Mouse (Mus musculus) MEL (cell line): ENCODE data around the gene Ttc12. TPM values are rescaled to one million over a fixed set of nuclear protein-coding genes. Genes with fewer than 3 reads are reported as not detected.

Experiments
- DNase-seq: peaks from one replicate; pipeline ENCODE4 v3.0.0; 2011; ENCODE audit warnings: low read depth, low spot score
- H3K27ac ChIP-seq: 2 replicates; pipeline ENCODE4 v1.5.1; 2012; ENCODE audit warnings: low read depth, mild to moderate bottlenecking, control low read depth, low read length, moderate library complexity; ENCODE audit not compliant: control insufficient read depth
- H3K27me3 ChIP-seq, 2 experiments: fragments of 150-350 bp in 1 of 2; sonication (generic) in 1 of 2; 2 replicates each; pipeline ENCODE4 v1.6.1; 2012; ENCODE audit warnings: low read length in 2 of 2, mild to moderate bottlenecking in 2 of 2, improper control_type of control experiment in 1 of 2, moderate library complexity in 1 of 2; ENCODE audit not compliant: insufficient read depth in 2 of 2, control insufficient read depth in 1 of 2
- H3K36me3 ChIP-seq, 2 experiments: 2 replicates each; pipeline ENCODE4 v1.6.1; 2012 to 2014; ENCODE audit warnings: low read length in 2 of 2, improper control_type of control experiment in 1 of 2, inconsistent platforms in 1 of 2, mild to moderate bottlenecking in 1 of 2; ENCODE audit not compliant: insufficient read depth in 2 of 2, control insufficient read depth in 1 of 2
- H3K4me1 ChIP-seq, 2 experiments: fragments of 150-350 bp in 1 of 2; sonication (generic) in 1 of 2; 2 replicates each; pipeline ENCODE4 v1.6.1; 2012; ENCODE audit warnings: low read length in 2 of 2, improper control_type of control experiment in 1 of 2, mild to moderate bottlenecking in 1 of 2; ENCODE audit not compliant: insufficient read depth in 2 of 2, control insufficient read depth in 1 of 2
- H3K4me3 ChIP-seq, 2 experiments: fragments of 150-350 bp in 1 of 2; sonication (generic) in 1 of 2; 2 replicates each; pipeline ENCODE4 v1.5.1; 2012; ENCODE audit warnings: low read depth in 2 of 2, low read length in 2 of 2, mild to moderate bottlenecking in 2 of 2, moderate library complexity in 2 of 2, control low read depth in 1 of 2, improper control_type of control experiment in 1 of 2; ENCODE audit not compliant: control insufficient read depth in 1 of 2, insufficient read depth in 1 of 2
- H3K79me2 ChIP-seq: 2 replicates; pipeline ENCODE4 v1.6.1; 2012; ENCODE audit warnings: mild to moderate bottlenecking, low read length, moderate library complexity; ENCODE audit not compliant: control insufficient read depth, poor library complexity, insufficient read depth
- H3K9ac ChIP-seq: 2 replicates; pipeline ENCODE4 v1.6.1; 2012; ENCODE audit warnings: low read depth, mild to moderate bottlenecking, control low read depth, low read length, moderate library complexity; ENCODE audit not compliant: control insufficient read depth, poor library complexity, severe bottlenecking
- H3K9me3 ChIP-seq: fragments of 150-350 bp; sonication (generic); replicated peaks from 2 replicates; pipeline ENCODE4 v1.6.1; 2012; ENCODE audit warnings: mild to moderate bottlenecking, low read length, improper control_type of control experiment, moderate library complexity; ENCODE audit not compliant: insufficient read depth
- CHD1 ChIP-seq: IDR thresholded peaks from 2 replicates; pipeline ENCODE4 v1.6.1; 2012; ENCODE audit warnings: low read depth, mild to moderate bottlenecking, inconsistent platforms, low read length, improper control_type of control experiment
- CHD2 ChIP-seq: IDR thresholded peaks from 2 replicates; pipeline ENCODE4 v1.6.1; 2011; ENCODE audit warnings: low read length, improper control_type of control experiment
- E2F4 ChIP-seq: IDR thresholded peaks from 2 replicates; pipeline ENCODE4 v1.6.1; 2011; ENCODE audit warnings: low read depth, low read length, improper control_type of control experiment, borderline replicate concordance
- ELF1 ChIP-seq: IDR thresholded peaks from 2 replicates; pipeline ENCODE4 v1.6.1; 2014; ENCODE audit warnings: low read depth, mild to moderate bottlenecking, inconsistent platforms, low read length, improper control_type of control experiment, moderate library complexity
- GATA1 ChIP-seq: IDR thresholded peaks from 2 replicates; pipeline ENCODE4 v1.6.1; 2011; ENCODE audit warnings: low read depth, low read length, improper control_type of control experiment
- HCFC1 ChIP-seq: IDR thresholded peaks from 2 replicates; pipeline ENCODE4 v1.6.1; 2012; ENCODE audit warnings: low read depth, mild to moderate bottlenecking, inconsistent platforms, low read length, improper control_type of control experiment, moderate library complexity
- JUND ChIP-seq: IDR thresholded peaks from 2 replicates; pipeline ENCODE4 v1.6.1; 2011; ENCODE audit warnings: low read depth, mild to moderate bottlenecking, improper control_type of control experiment, low read length
- MAFK ChIP-seq: IDR thresholded peaks from 2 replicates; pipeline ENCODE4 v1.6.1; 2011; ENCODE audit warnings: low read depth, mild to moderate bottlenecking, low read length, improper control_type of control experiment, borderline replicate concordance
- MAX ChIP-seq: IDR thresholded peaks from 2 replicates; pipeline ENCODE4 v1.6.1; 2011; ENCODE audit warnings: low read length, improper control_type of control experiment
- MAZ ChIP-seq: IDR thresholded peaks from 2 replicates; pipeline ENCODE4 v1.6.1; 2012; ENCODE audit warnings: low read depth, mild to moderate bottlenecking, inconsistent platforms, low read length, improper control_type of control experiment
- POLR2A ChIP-seq, 2 experiments: IDR thresholded peaks; 2 replicates each; pipeline ENCODE4 v1.6.1; 2011 to 2012; ENCODE audit warnings: low read length in 2 of 2, mild to moderate bottlenecking in 2 of 2, control low read depth in 1 of 2, improper control_type of control experiment in 1 of 2, low read depth in 1 of 2, moderate library complexity in 1 of 2; ENCODE audit not compliant: control insufficient read depth in 1 of 2, insufficient read depth in 1 of 2, poor library complexity in 1 of 2
- POLR2AphosphoS2 ChIP-seq: IDR thresholded peaks from 2 replicates; pipeline ENCODE4 v1.6.1; 2011; ENCODE audit warnings: low read length, improper control_type of control experiment
- POLR2AphosphoS5 ChIP-seq: IDR thresholded peaks from 2 replicates; pipeline ENCODE4 v1.6.1; 2012; ENCODE audit warnings: low read depth, borderline replicate concordance, mild to moderate bottlenecking, inconsistent platforms, low read length, moderate library complexity, mixed read lengths
- RCOR1 ChIP-seq: IDR thresholded peaks from 2 replicates; pipeline ENCODE4 v1.6.1; 2012; ENCODE audit warnings: low read depth, mild to moderate bottlenecking, inconsistent platforms, low read length, improper control_type of control experiment
- SMC3 ChIP-seq: IDR thresholded peaks from 2 replicates; pipeline ENCODE4 v1.6.1; 2011; ENCODE audit warnings: low read depth, low read length, improper control_type of control experiment
- UBTF ChIP-seq: IDR thresholded peaks from 2 replicates; pipeline ENCODE4 v1.6.1; 2012; ENCODE audit warnings: low read depth, mild to moderate bottlenecking, inconsistent platforms, low read length, improper control_type of control experiment, moderate library complexity, borderline replicate concordance; ENCODE audit not compliant: insufficient read depth
- ZMIZ1 ChIP-seq: IDR thresholded peaks from 2 replicates; pipeline ENCODE4 v1.6.1; 2012; ENCODE audit warnings: low read depth, mild to moderate bottlenecking, inconsistent platforms, low read length, improper control_type of control experiment, moderate library complexity
- polyA plus RNA-seq, 2 experiments: library from polyadenylated mRNA; stranded (reverse) in 1 of 2; unstranded in 1 of 2; fragments of >175 nt in 1 of 2; fragments of >200 nt in 1 of 2; gene quantifications; 2 replicates each; pipeline versions ENCODE4 v1.2.1 to v1.2.4; 2012; ENCODE audit warnings: low replicate concordance in 2 of 2, low read depth in 1 of 2; ENCODE audit not compliant: insufficient read length in 2 of 2, insufficient read depth in 1 of 2, missing spikeins in 1 of 2
- total RNA-seq: library from RNA; depleted of rRNA; stranded (reverse); fragments of 300-350 nt; gene quantifications from 2 replicates; pipeline ENCODE4 v1.2.3, GENCODE M21; 2012

Gene Ttc12
- total and polyA plus RNA-seq, 3 experiments = 0.31 to 0.78 TPM; not detected in 1

DNA sequence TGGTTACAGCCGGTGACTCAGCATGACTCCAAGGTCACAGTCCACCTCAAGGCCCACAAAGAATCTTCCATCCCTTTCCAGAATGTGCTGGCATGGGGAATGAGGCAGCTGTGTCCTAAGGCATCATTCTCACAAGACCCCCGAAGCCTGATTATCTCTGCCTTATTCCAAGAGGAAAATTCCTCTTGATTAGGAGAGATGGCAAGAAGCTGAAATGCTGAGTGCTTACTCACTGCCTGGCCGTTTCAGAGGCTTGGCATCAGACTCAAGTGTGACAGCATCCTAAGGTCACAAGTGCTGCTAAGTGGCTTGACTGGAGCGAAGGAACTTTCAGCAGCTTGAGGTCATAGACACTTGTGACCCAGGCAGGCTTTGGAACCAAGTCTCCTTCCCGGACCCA is 75.4 kb downstream of the Ttc12 start:
- no peaks in the 10 kb centered on the region for H3K4me1 ChIP-seq
- no peak overlapping the region for H3K27ac ChIP-seq
- H3K79me2 ChIP-seq = no peaks in the 10 kb centered on the region
- H3K9ac ChIP-seq = no peak overlapping the region
- H3K4me3 ChIP-seq = no peak overlapping the region
- no peak for DNase-seq
- H3K36me3 ChIP-seq = no peaks in the 10 kb centered on the region
- TF ChIP-seq HCFC1 (no peak), ELF1 (no peak), UBTF (no peak), E2F4 (no peak), POLR2AphosphoS2 (no peak), POLR2AphosphoS5 (no peak), JUND (no peak), POLR2A (IDR thresholded peaks at IDR 0.05; ENCODE audit: control insufficient read depth in 1 of 2, insufficient read depth in 1 of 2, low read depth in 1 of 2, low read length in 2 of 2, poor library complexity in 1 of 2) (no peak)
- no peaks in the 10 kb centered on the region for H3K9me3 ChIP-seq
- no peaks in the 10 kb centered on the region for H3K27me3 ChIP-seq

DNA sequence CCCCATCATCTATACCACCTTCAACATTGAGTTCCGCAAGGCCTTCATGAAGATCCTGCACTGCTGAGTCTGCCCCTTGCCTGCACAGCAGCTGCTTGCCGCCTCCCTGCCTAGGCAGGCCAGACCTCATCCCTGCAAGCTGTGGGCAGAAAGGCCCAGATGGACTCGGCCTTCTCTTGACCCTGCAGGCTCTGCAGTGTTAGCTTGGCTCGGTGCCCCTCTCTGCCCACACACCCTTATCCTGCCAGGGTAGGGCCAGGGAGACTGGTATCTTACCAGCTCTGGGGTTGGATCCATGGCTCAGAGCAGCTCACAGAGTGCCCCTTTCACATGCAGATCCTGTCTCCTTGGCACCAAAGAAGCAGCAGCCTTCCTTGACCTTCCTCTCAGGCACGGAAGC is 79.0 kb downstream of the Ttc12 start:
- no peak overlapping the region for H3K9ac ChIP-seq
- no peak for TF ChIP-seq HCFC1
- TF ChIP-seq POLR2AphosphoS5 = no peak
- no peak for TF ChIP-seq RCOR1
- no peak for TF ChIP-seq UBTF
- no peak for TF ChIP-seq CHD1
- no peak for TF ChIP-seq MAZ
- no peak for TF ChIP-seq MAFK
- no peak for TF ChIP-seq CHD2
- TF ChIP-seq GATA1 = no peak
- no peak for TF ChIP-seq SMC3
- TF ChIP-seq POLR2AphosphoS2 = no peak
- no peak for TF ChIP-seq MAX
- TF ChIP-seq ZMIZ1 = no peak
- TF ChIP-seq, all 39 proteins: peak for 0
- Histone ChIP-seq H3K79me2 (no peaks in the 10 kb centered on the region), H3K27me3 (no peaks in the 10 kb centered on the region; a peak in 1 of 4 replicates), H3K4me1 (no peaks in the 10 kb centered on the region), H3K4me3 (no peak overlapping the region), H3K9me3 (no peaks in the 10 kb centered on the region), H3K27ac (no peak overlapping the region), H3K36me3 (no peaks in the 10 kb centered on the region)
- DNase-seq = no peak
